Mouse (Mus musculus) gastrocnemius, adult 18-20 months (tissue): Measurements from ENCODE around the gene A930004D18Rik. TPM values are rescaled to one million over a fixed set of nuclear protein-coding genes. Genes with fewer than 3 reads are reported as not detected.

ENCODE experiments used
- DNase-seq: peaks from one replicate; pipeline ENCODE4 v3.0.0; 2021; ENCODE audit warnings: low spot score
- total RNA-seq, 2 experiments: library from RNA; stranded (reverse); gene quantifications; 2 replicates each; pipeline ENCODE4 v1.2.3; 2021

The A930004D18Rik gene
- total RNA-seq, 2 experiments from 2014 or later: 0.34 to 0.64 TPM

- DNase-seq: no peak
These were observed 15.9 kb upstream of the A930004D18Rik start for GRCm38 (mm10) chr2:18053243-18053950.

- DNase-seq: no peak
These were observed 15.0 kb upstream of the A930004D18Rik start for GRCm38 (mm10) chr2:18052581-18052980.

GRCm38 (mm10) chr2:18051831-18052170, 14.3 kb upstream of the A930004D18Rik start:
- no peak for DNase-seq

GRCm38 (mm10) chr2:18051026-18051830, 13.7 kb upstream of the A930004D18Rik start:
- no peak for DNase-seq

- DNase-seq: no peak
These were observed 13.0 kb upstream of the A930004D18Rik start for GRCm38 (mm10) chr2:18050541-18050985.

- no peak for DNase-seq
These were observed 12.5 kb upstream of the A930004D18Rik start for GRCm38 (mm10) chr2:18050018-18050417.

- no peak for DNase-seq
These were observed 11.8 kb upstream of the A930004D18Rik start for GRCm38 (mm10) chr2:18049279-18049821.

- DNase-seq: no peak
These were observed 11.0 kb upstream of the A930004D18Rik start, which contains the start of gene Skida1 for GRCm38 (mm10) chr2:18048453-18049075. Skida1 (minus strand) TSS chr2:18049051.

- DNase-seq: peak; percentile 58
These were observed 10.3 kb upstream of the A930004D18Rik start for GRCm38 (mm10) chr2:18047646-18048452.

GRCm38 (mm10) chr2:18046758-18047645, 9.5 kb upstream of the A930004D18Rik start:
- DNase-seq: peak; percentile 77

GRCm38 (mm10) chr2:18046186-18046585, 8.6 kb upstream of the A930004D18Rik start:
- DNase-seq: no peak

GRCm38 (mm10) chr2:18045781-18046181, 8.2 kb upstream of the A930004D18Rik start:
- DNase-seq: no peak

GRCm38 (mm10) chr2:18045143-18045780, 7.7 kb upstream of the A930004D18Rik start:
- no peak for DNase-seq

GRCm38 (mm10) chr2:18041199-18041885, 3.8 kb upstream of the A930004D18Rik start:
- DNase-seq: no peak

GRCm38 (mm10) chr2:18040347-18041160, 3.0 kb upstream of the A930004D18Rik start:
- no peak for DNase-seq

GRCm38 (mm10) chr2:18039566-18040290, 2.2 kb upstream of the A930004D18Rik start:
- no peak for DNase-seq

- no peak for DNase-seq
These were observed 1.4 kb upstream of the A930004D18Rik start for GRCm38 (mm10) chr2:18038895-18039371.
